Mouse (Mus musculus): ENCODE results near the gene Obp1b.
"Not testable (repeated sequence)": the region's sequence is repeated elsewhere in the genome, so short reads cannot be mapped to it uniquely, and the experiment has no call there.

The Obp1b gene

GRCm38 (mm10) chrX:78186477-78186876, at the start of gene Obp1b:
Gene Obp1b, plus strand, starts transcription at chrX:78186777.
- not testable (repeated sequence) for DNase-seq

GRCm38 (mm10) chrX:78202220-78202619, 15.6 kb downstream of the Obp1b start:
- DNase-seq = not testable (repeated sequence)

- no peak for DNase-seq
Observed at GRCm38 (mm10) chrX:78202829-78203228, 16.3 kb downstream of the Obp1b start.

All from right cerebral cortex, postnatal 25 days (tissue).